Mouse (Mus musculus) lung, adult 18-20 months (tissue): ENCODE measurements at regions not wholly inside any gene's neighbourhood (a gene's known extent, or its start where the extent isn't known, plus 50 kb on each side); places are given as distances from the start of the nearest gene placed in this dataset.
"Not testable (repeated sequence)": the region's sequence is repeated elsewhere in the genome, so short reads cannot be mapped to it uniquely, and the experiment has no call there.

ENCODE experiments used
- DNase-seq, 2 experiments: peaks; one replicate each; pipeline ENCODE4 v3.0.0; 2022; ENCODE audit warnings: mixed read lengths in 2 of 2

DNA sequence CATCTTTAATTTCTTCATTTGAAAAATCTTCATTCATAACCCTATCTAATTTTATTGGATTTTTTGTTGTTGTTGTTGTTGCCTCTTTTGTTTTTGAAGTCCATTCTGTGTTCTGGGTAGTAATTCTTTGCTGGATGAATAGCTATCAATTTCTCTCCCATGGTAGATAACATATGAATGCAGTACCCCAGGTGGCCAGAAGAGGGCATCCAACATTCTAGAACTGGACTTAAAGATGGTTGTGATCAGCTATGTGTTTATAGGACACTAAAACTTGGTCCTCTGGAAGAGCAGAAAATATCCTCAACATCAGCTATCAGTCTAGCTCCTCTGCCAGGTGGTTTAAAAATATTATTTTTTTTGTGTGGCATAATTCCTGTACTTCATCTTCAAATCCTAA lies 73.0 kb downstream of the Prl2c3 start:
- DNase-seq = not testable (repeated sequence)

DNA sequence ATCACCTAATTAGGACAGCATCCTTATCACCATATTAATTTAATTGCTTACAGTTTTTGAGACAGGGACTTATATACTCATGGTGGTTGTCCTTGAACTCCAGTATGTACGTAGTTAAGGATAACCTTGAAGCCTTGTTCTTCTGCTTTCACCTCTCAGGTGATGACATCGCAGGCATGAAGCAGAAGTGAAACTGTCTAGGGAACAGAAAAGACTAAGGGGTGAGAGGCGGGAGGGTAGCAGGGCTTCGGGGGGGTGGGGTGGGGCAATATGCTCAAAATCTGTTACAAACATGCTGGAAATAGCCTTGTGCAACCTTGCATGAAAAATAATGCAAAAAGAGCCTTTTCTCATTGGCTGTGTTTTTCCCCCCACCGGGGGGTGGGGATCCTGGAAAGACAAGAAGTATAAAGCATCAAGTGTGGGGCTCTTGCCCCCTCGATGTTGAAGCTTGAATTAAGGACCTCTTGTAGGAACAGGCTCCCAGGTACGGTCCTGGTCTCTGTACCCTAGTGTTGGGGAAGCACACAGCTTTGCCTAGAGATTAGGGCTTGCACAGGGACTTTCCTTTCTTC lies 81.8 kb downstream of the Prl2c3 start:
- peak in 1 of 2 experiments; percentile 32 for DNase-seq

DNA sequence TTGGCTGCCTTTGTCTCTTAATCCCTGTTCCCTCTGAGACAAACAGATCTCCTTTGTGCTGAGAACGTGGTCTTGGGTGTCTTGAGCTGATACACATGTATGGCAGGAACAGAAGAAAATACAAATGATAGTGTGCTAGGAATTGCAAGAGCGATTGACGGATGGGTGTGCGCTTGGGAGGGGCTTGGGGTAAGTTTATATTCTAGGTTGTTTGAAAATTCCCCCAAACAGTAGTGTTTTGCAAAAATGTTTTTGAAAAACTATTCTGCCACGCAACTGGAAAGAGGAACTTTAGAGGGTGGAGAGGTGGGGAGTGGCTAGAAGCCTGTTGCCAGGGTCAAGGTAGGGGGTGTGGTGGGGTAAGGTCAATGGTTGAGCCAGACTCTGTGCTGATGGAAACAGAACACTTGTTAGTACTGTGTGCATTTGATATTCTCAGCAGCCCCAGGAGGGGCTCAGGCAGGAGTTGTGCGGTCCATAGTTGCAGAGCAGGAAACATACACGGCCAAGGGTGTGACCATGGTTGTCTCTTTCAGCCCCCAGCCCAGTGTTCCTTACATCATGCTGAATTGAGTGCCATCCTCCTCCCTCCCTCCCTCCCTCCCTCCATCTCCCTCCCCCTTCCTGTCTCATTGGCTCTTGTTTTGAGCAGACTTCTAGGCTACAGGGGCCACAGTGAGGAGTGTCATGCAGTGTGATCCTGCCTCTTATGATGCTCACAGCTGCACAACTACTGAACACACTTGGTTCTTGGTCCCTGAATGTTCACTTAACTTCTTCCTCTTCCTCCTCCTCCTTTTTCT lies 88.2 kb downstream of the Prl2c3 start:
- DNase-seq = no peak

DNA sequence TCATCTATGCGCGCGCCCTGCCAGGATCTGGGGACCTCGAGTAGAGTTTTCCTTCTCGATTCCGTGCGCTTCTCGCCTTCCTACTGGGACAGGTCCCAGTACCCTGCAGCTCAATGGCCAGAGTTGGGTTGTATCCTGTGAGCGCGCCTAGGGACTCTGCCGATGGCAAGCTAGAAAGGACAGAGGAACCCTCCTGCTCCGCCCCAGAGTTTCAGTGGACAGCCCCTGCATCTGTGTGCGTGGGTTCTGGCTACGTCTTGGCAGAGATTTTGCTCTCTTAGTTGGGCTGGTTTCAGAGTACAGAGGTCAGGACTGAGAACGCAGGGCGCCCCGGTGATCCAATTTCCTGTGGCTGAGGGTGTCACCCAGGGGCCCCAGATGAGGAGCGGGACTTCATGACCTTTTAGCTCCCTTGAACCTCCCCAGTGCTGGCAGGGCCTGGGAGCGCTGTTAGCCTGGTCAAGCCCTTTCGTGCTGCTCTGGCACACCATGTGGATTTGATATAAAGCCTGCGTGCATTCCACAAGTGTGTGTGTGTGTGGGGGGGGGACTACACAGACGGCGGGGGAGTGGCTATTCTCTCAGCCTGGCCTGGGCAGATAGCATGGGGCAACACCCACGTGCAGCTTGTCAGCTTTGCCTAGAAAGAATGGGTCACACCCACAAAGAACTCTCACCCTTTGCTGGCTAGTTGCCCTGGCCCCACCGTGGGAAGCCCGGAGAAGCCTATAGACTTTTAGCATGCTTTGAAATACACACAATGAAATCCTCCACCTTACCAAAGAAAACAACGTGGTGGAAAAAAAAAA lies 96.9 kb downstream of the Prl2c3 start:
- peak in 1 of 2 experiments; percentile 37 for DNase-seq

DNA sequence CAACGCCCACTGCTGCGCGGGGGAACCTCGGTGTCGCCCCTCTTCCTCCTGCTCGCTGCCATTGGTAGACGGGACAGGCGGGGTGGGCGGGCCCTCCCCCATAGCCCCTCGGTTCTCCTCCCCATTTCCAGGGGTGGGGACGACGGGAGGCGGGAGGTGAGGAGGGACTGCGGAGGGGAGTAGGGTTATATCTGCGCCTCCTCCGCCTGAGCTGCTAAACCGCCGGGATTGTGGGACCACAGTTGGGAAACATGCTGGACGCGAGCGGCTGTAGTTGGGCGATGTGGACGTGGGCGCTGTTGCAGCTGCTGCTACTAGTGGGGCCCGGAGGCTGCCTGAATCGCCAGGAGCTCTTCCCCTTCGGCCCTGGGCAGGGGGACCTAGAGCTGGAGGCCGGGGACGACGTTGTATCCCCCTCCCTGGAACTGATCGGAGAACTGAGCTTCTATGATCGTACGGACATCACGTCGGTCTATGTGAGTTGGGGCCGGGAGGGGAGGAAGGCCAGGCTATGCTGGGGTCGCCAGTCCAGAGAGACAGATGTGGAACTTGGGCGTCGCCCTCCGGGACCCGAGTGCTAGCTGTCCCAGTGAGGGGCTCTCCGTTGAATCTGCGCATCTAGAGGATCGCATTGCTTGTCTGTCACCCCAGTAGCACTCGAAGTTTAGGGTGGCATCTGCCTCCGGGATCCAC lies 97.6 kb downstream of the Prl2c3 start:
- peak; percentile 17 to 24 for DNase-seq

DNA sequence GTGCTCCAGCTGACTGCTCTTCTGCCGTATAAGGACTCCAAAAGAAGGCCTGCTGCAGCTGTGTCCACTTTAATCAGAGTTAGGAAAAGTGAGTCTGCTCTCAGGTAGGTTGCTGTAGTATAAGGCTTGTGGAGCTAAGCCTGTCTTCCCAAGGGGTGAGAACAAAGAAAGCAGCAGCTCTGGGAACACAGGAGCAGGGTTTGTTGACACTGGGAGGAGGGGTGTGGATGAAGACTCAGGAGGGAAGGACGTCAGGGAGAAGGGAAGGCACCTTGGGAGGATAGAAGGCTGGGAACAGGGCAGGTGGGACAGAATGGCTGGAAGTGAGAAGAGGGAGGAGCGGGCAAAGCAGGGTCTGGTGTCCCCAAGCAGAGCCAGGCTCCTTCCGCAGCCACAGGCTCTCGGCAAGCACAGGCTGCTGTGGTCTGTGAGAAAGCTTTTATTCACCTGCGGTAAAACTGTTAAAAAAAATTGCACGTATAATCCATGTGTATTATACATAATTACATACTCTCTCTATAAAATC lies 106.2 kb downstream of the Prl2c3 start:
- not testable (repeated sequence) for DNase-seq

DNA sequence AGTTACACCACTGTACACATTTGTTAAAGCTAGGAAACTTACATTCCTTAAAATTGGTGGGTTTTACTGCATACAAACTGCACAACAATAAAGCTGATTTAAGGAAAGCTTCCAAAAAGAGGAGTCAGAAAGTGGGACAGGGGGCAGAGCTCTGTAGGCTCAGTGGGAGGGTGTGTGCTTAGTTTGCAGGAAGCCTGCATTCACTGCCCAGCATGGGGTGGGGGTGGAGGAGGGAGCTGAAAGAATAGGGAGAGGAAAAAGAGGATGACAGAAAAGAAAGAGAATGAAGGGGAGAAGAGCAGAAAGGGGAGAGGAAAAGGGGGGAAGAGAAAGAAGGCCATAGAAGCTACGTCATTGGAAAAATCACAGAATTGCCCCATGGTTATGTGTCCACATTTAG lies 111.1 kb downstream of the Prl2c3 start:
- DNase-seq = not testable (repeated sequence)

DNA sequence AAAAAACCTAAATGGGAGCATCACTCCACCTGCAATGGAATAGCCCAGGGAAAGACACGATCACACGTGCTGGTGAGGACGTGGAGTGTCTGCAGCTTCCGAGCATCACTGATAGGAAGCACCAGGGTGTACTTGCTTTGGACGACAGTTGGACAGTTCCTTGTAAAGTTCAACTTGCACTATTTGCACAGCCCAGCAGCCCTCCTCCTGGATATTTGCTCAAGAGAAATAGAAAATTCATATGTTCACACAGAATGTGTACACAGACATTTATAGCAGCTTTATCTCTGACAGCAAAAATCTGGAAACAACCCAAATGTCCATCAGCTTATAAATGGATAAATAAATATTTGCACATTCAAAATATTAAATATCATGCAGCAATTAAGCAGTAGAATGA lies 111.7 kb downstream of the Prl2c3 start:
- DNase-seq = not testable (repeated sequence)

DNA sequence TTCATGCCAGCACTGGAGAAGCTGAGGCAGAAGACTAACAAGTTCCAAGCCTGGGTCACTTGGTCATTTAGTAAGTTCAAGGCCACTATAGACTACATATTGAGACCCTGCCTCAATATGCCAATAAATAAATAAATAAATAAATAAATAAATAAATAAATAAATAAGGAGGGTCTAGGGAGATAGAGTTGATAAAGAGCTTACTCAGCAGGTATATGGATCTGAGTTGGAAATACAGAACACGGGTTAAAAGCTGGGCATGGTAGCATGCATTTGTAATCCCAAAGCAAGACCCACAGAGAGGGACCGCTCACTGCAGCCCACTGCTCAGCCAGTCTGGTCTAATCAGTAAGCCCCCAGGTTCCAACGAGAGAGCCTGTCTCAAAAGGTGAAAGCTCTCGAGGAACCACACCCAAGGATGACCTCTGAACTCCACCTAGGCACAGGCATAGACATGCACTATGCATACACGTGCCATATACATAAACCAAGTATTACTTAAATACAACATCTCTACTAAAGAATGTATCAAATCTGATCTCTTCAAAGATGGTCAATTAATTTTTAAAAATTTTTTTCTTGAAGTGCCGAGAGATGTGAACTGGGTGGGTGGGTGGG lies 115.4 kb downstream of the Ero1lb start:
- not testable (repeated sequence) for DNase-seq

DNA sequence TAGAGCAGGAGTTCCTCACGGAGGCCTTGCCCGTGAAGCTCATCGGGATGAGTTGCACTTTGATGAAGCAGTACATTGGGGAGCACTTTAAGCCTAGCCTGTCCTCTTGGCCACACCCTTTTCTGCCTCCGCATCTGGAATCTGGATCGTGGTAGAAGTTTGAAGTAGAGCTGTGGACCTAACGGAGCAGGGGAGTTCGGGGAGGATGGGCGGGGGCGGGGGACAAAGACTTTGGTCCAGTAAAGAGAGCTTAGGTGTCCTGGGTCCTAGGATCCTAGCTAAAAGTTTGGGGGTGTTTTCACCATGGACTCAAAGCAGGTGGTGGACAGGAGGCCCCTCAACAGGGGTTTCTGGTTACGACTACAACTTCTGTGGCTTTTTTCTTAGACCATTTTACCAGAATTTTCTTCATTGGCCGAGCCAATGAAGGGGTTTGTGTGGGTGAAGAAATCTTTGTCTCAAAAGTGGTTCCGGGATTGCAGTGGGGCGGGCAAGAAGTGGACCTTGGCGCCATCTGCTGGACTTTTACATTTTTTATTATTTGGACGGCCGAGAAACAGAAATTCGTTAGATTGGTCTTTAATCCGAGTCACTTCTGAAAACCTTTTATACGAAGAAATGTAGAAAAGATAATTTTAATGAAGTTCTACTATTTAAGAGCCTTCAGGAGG lies 114.7 kb downstream of the Ero1lb start:
- DNase-seq = peak; percentile 44 to 58

DNA sequence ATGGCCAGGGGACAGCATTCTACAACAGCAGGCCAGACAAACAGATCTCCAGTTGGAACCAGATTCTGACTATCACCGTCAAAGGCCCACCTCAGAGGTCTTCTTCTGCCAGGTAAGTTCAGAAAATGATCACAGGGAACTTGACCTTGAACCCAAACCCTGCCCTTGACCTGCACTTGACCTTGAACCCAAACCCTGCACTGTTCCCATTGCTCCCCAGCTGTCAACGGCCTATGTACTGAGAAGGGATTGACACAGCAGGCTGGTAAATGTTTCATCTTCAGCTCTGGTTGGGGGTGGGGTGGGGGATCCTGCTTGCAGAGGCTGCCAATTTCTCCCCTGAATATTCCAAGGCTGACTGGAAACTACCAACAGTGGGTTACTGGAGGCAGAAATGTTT lies 111.7 kb downstream of the Ero1lb start:
- no peak for DNase-seq

DNA sequence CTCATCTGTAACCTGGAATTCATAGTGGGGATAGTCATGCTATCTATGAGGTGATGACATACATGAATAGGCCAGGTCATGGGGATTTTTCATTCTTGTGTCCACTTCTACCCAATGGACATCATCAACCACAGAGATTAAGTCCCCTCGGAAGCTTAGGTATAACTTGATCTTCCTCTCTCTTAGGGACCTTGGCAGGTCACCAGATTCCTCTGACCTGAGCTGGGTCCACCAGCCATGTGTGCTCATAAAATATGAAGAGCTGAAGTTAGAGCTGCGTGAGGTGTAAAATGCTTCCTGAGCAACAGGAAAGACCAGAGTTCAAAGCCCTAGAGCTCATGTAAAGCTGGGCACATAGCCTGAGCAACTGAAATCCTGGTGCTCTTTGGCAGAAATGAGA lies 105.3 kb downstream of the Ero1lb start:
- not testable (repeated sequence) for DNase-seq

DNA sequence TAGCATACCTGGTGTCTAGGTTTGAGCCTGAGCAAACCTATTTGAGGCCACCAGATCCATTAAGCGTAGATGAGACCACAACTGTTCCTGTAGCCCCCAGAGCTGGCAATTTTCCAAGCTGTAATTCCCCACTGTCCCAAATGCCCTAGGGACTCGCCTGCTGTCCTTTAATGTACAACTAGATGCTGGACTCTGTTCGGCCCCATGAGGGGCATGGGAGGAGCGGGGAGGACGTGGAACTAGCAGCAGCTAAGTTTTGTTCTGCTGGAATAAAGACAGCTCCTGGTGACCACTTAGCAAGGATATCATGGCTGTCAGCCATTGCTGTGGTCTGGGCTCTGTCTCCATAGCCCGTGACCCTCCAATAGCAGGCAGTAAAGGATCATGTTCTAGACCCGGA lies 103.1 kb downstream of the Ero1lb start:
- DNase-seq = not testable (repeated sequence)

DNA sequence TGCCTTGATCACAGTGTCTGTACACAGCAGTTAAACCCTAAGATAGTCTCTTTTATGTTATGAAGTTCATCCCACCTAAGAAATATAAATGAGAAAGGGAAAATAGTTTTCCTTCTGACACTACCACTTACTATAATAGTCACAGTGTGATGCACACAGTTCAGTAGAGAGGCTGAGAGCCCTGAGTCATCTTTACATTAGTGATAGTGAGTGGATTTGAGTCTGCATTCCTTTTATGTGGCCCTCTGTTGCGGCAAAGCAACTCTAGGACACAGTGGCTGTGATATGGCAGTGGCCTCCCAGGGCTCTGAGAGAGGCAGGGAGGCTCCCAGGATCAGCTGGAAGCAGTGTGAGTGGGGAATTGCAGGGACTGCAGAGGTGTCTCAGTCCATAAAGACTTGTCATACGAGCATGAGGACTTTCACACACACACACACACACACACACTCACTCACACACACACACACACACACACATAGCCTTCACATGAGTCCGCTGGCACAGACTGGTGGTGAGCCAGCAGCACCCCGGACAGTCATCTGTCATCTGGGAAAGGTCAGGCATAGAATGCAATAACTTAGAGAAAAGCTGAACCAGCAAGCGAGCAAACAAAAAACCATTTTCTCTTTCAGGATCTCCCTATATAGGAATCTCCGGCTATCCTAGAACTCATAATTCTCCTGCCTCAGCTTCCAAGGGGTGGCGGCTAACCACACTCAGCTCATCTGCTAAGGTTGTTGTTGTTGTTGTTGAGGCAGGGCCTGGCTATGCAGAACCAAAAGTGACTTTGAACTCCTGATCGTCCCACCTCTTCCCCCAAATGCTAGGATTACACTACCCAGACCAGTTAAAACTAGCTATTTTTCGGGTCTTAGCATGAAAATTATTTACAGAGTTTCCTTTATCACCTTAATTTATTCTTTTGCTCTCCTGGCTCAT lies 102.3 kb downstream of the Ero1lb start:
- not testable (repeated sequence) for DNase-seq

DNA sequence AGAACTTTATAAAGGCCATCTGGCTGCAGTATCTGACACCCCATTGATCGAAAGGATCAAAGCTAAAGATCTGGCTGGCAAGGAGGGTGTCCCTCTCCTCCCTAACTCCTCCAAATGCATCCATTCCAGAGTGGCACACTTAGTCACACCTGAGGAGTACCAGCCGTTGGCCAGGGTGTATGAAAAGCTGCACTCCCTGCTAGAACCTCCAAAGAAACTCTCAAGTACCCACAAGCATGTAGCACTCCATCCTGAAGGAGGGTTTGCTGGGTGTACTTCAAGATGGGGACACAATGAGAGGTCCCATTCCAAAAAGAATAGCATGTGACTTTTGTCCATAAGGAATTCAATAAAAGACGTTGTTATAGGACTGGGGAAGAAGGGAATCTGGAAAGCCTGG lies 100.4 kb downstream of the Ero1lb start:
- peak in 1 of 2 experiments; percentile 26 for DNase-seq
